Comparison of ENCODE assay signal across 13 mouse cellular contexts in genomic region chr12:70830982-70831566, GRCm38 (mm10). TPM values are rescaled to one million over a fixed set of nuclear protein-coding genes. Genes with fewer than 3 reads are reported as not detected.
DNase-seq lines count a peak whose midpoint lies in the region; ATAC-seq and TF ChIP-seq lines count a peak whose summit lies in the region.
"Had no signal": no experiment of that assay in that cellular context is flagged by ENCODE, and none has a peak within 500 bp of the region (broad histone marks: within the 10 kb centered on the region; RNA-seq: fewer than 3 reads in every experiment).

No protein-coding gene starts in this region.

- H3K4me3 ChIP-seq in limb, embryonic 12.5 days (replicated peaks), result no peak overlapping the region
- H3K4me3 ChIP-seq in limb, embryonic 10.5 days, result no peak overlapping the region
- H3K4me3 ChIP-seq in myocyte, result no peak overlapping the region
- no peak overlapping the region for H3K4me3 ChIP-seq in forebrain, embryonic 16.5 days (replicated peaks; ENCODE audit: low read length)

- H3K36me3 ChIP-seq in limb, embryonic 12.5 days, result peaks cover 5% of the 10 kb centered on the region; the same call in 1 of the 2 replicates
- H3K36me3 ChIP-seq in limb, embryonic 10.5 days, result peaks cover 4% of the 10 kb centered on the region; the same call in 1 of the 2 replicates
- no peaks in the 10 kb centered on the region for H3K36me3 ChIP-seq in myocyte (ENCODE audit: control insufficient read depth, insufficient read depth)
- H3K36me3 ChIP-seq in forebrain, embryonic 16.5 days (ENCODE audit: control insufficient read depth, insufficient read depth), result no peaks in the 10 kb centered on the region

- peaks cover 99% of the 10 kb centered on the region for H3K79me2 ChIP-seq in myocyte (ENCODE audit: control insufficient read depth, insufficient read depth)

- no peak for ATAC-seq in limb, embryonic 12.5 days (ENCODE audit: insufficient number of reproducible peaks, insufficient read depth, low FRiP score, low TSS enrichment, low read depth)
- ATAC-seq in granulocyte monocyte progenitor cell, adult 5-6 weeks (replicated peaks; ENCODE audit: poor library complexity, severe bottlenecking), result peak; percentile 78
- no peak for ATAC-seq in forebrain, embryonic 16.5 days
- ATAC-seq: hindbrain, postnatal 0 days had no signal

- H3K9me3 ChIP-seq in limb, embryonic 12.5 days, result no peaks in the 10 kb centered on the region
- H3K9me3 ChIP-seq in limb, embryonic 10.5 days (replicated peaks), result no peaks in the 10 kb centered on the region
- H3K9me3 ChIP-seq in forebrain, embryonic 16.5 days (ENCODE audit: control insufficient read depth, low read length), result no peaks in the 10 kb centered on the region

- no peak overlapping the region for H3K9ac ChIP-seq in limb, embryonic 12.5 days (replicated peaks)
- H3K9ac ChIP-seq in forebrain, embryonic 16.5 days (replicated peaks; ENCODE audit: low read depth, low read length), result no peak overlapping the region

- TF ChIP-seq POLR2A in myocyte (IDR thresholded peaks at IDR 0.05; ENCODE audit: insufficient read length, low read depth), result no peak

- 42% methylated on average over 9 of the region's 9 CpGs for WGBS in limb, embryonic 12.5 days
- WGBS in limb, embryonic 10.5 days, result 58% methylated on average over 9 of the region's 9 CpGs
- 82% methylated on average over 9 of the region's 9 CpGs for WGBS in forebrain, embryonic 16.5 days

- no peak overlapping the region for H3ac ChIP-seq in myocyte (ENCODE audit: control insufficient read depth, insufficient read length)

- H3K27ac ChIP-seq in limb, embryonic 12.5 days, result no peak overlapping the region
- H3K27ac ChIP-seq in limb, embryonic 10.5 days, result no peak overlapping the region
- H3K27ac ChIP-seq in forebrain, embryonic 16.5 days (ENCODE audit: low read length), result no peak overlapping the region
- H3K27ac ChIP-seq: hindbrain, postnatal 0 days had no signal

- no peaks in the 10 kb centered on the region for H3K27me3 ChIP-seq in limb, embryonic 12.5 days
- no peaks in the 10 kb centered on the region for H3K27me3 ChIP-seq in limb, embryonic 10.5 days (ENCODE audit: low read depth, poor library complexity, severe bottlenecking)
- no peaks in the 10 kb centered on the region for H3K27me3 ChIP-seq in myocyte (ENCODE audit: control insufficient read depth, insufficient read depth, insufficient read length)
- H3K27me3 ChIP-seq in forebrain, embryonic 16.5 days (replicated peaks; ENCODE audit: control insufficient read depth, insufficient read depth, low read length), result no peaks in the 10 kb centered on the region

- peak; percentile 12 for DNase-seq in adrenal gland, postnatal 14 days
- DNase-seq in adrenal gland, postnatal 36 days, result no peak
- no peak for DNase-seq in limb, embryonic 10.5 days (ENCODE audit: low spot score)
- DNase-seq in right cerebral cortex, postnatal 14 days, result no peak
- DNase-seq: kidney, postnatal 36 days; left cerebral cortex, postnatal 4 days; lung, postnatal 14 days; thymus, postnatal 4 days had no signal

- H3K4me2 ChIP-seq in limb, embryonic 12.5 days, result 0 out of 2 replicates have a peak overlapping the region, but pooled peaks have one; percentile 2
- H3K4me2 ChIP-seq in myocyte (ENCODE audit: low read depth), result peak overlapping the region; percentile 89
- no peak overlapping the region for H3K4me2 ChIP-seq in forebrain, embryonic 16.5 days (ENCODE audit: low read length)

- peaks cover 58% of the 10 kb centered on the region for H3K4me1 ChIP-seq in limb, embryonic 12.5 days (replicated peaks)
- H3K4me1 ChIP-seq in limb, embryonic 10.5 days, result peaks cover 57% of the 10 kb centered on the region
- peaks cover 15% of the 10 kb centered on the region for H3K4me1 ChIP-seq in forebrain, embryonic 16.5 days (replicated peaks; ENCODE audit: control insufficient read depth, insufficient read depth, low read length)

TF ChIP-seq in myocyte, 11 proteins besides CTCF, POLR2A, EP300 and RAD21:
- TF ChIP-seq CEBPB (IDR thresholded peaks at IDR 0.05; ENCODE audit: insufficient read depth, poor library complexity, severe bottlenecking), result 0 out of 2 replicates have a peak, but pooled peaks have one; percentile 5
- no peak for TF ChIP-seq TCF12 (IDR thresholded peaks at IDR 0.05; ENCODE audit: insufficient read depth, poor library complexity, severe bottlenecking)
TF ChIP-seq in myocyte: peak in this region for 1.

RNA-seq across cellular contexts. Expression of gene Frmd6, which starts 5.8 kb away (rescaled TPM):
- total RNA-seq in adrenal gland, postnatal 14 days (2021), result 44.9 and 45.1 TPM in 2 replicates
- total RNA-seq in adrenal gland, postnatal 36 days (2021), result 100 to 1,000 TPM in 1 of 2 experiments, 10 to 100 TPM in 1; 53.2 to 139 TPM
- 75.1 and 75.2 TPM in 2 replicates for polyA plus RNA-seq in limb, embryonic 12.5 days (2016; fragmentation: Nextera tagmentation; extraction: Ambion mirVana)
- 47.9 and 55.6 TPM in 2 replicates for polyA plus RNA-seq in limb, embryonic 10.5 days (2016; fragmentation: Nextera tagmentation; extraction: Ambion mirVana)
- total RNA-seq in granulocyte monocyte progenitor cell, adult 5-6 weeks (2014; fragmentation: Nextera tagmentation), result 2.6 and 4.1 TPM in 2 replicates
- total RNA-seq in granulocyte monocyte progenitor cell, adult 5-6 weeks (2017), result 4.1 and 7.4 TPM in 2 replicates
- polyA plus RNA-seq in myocyte (2012; fragmentation: generic; extraction: Trizol), result 11.7 TPM
- 12.5 and 16.6 TPM in 2 replicates for polyA plus RNA-seq in forebrain, embryonic 16.5 days (2015; fragmentation: Nextera tagmentation; extraction: Ambion mirVana)
